ENCODE assay signal across 7 mouse cellular contexts in genomic region chr17:56035216-56035615, GRCm38 (mm10). TPM values are rescaled to one million over a fixed set of nuclear protein-coding genes. Genes with fewer than 3 reads are reported as not detected.
DNase-seq lines count a peak whose midpoint lies in the region; ATAC-seq lines count a peak whose summit lies in the region.

No protein-coding gene starts in this region.

- H3K36me3 ChIP-seq in megakaryocyte, embryonic 14.5 days (replicated peaks; ENCODE audit: low read length): peaks cover 44% of the 10 kb centered on the region
- peaks cover 28% of the 10 kb centered on the region for H3K36me3 ChIP-seq in forebrain, embryonic 14.5 days (ENCODE audit: control insufficient read depth, insufficient read depth, low read length)
- peaks cover 40% of the 10 kb centered on the region for H3K36me3 ChIP-seq in limb, embryonic 13.5 days
- H3K36me3 ChIP-seq in stomach, embryonic 15.5 days: no peaks in the 10 kb centered on the region

- H3K4me1 ChIP-seq in megakaryocyte, embryonic 14.5 days: peaks cover 70% of the 10 kb centered on the region
- peaks cover 8% of the 10 kb centered on the region; the same call in 1 of the 2 replicates for H3K4me1 ChIP-seq in forebrain, embryonic 14.5 days (ENCODE audit: control insufficient read depth, insufficient read depth, low read length)
- H3K4me1 ChIP-seq in limb, embryonic 13.5 days: peaks cover 31% of the 10 kb centered on the region
- H3K4me1 ChIP-seq in stomach, embryonic 15.5 days: peaks cover 45% of the 10 kb centered on the region

- H3K9me3 ChIP-seq in megakaryocyte, embryonic 14.5 days: no peaks in the 10 kb centered on the region
- no peaks in the 10 kb centered on the region for H3K9me3 ChIP-seq in forebrain, embryonic 14.5 days (replicated peaks; ENCODE audit: control insufficient read depth, low read length)
- no peaks in the 10 kb centered on the region for H3K9me3 ChIP-seq in limb, embryonic 13.5 days
- H3K9me3 ChIP-seq in stomach, embryonic 15.5 days: no peaks in the 10 kb centered on the region

- WGBS in forebrain, embryonic 14.5 days: 86% methylated on average over 4 of the region's 4 CpGs
- WGBS in limb, embryonic 13.5 days: 75% methylated on average over 4 of the region's 4 CpGs
- WGBS in stomach, embryonic 15.5 days: 49% methylated on average over 4 of the region's 4 CpGs

- H3K27me3 ChIP-seq in megakaryocyte, embryonic 14.5 days (replicated peaks): no peaks in the 10 kb centered on the region
- no peaks in the 10 kb centered on the region for H3K27me3 ChIP-seq in forebrain, embryonic 14.5 days (replicated peaks; ENCODE audit: control insufficient read depth, insufficient read depth, low read length)
- no peaks in the 10 kb centered on the region for H3K27me3 ChIP-seq in limb, embryonic 13.5 days
- H3K27me3 ChIP-seq in stomach, embryonic 15.5 days (replicated peaks): no peaks in the 10 kb centered on the region

- H3K27ac ChIP-seq in forebrain, embryonic 14.5 days (ENCODE audit: low read depth, low read length): no peak overlapping the region
- H3K27ac ChIP-seq in limb, embryonic 13.5 days: no peak overlapping the region
- H3K27ac ChIP-seq in stomach, embryonic 15.5 days: 0 out of 2 replicates have a peak overlapping the region, but pooled peaks have one; percentile 33

- no peak for ATAC-seq in megakaryocyte, adult 5-6 weeks (ENCODE audit: poor library complexity, severe bottlenecking)
- no peak for ATAC-seq in forebrain, embryonic 14.5 days
- ATAC-seq in limb, embryonic 13.5 days (ENCODE audit: low FRiP score, low read depth): no peak
- ATAC-seq in stomach, embryonic 15.5 days (ENCODE audit: insufficient read depth, low FRiP score, low read depth): no peak
- no peak for ATAC-seq in monocyte, adult 5-6 weeks (replicated peaks; ENCODE audit: insufficient number of reproducible peaks, low FRiP score, low TSS enrichment, poor library complexity, severe bottlenecking)

- no peak for DNase-seq in forebrain, embryonic 14.5 days (ENCODE audit: low spot score)
- DNase-seq in adrenal gland, adult 2 months: no peak

- H3K4me2 ChIP-seq in forebrain, embryonic 14.5 days (ENCODE audit: low read length): peak overlapping the region; percentile 63
- H3K4me2 ChIP-seq in limb, embryonic 13.5 days (replicated peaks): peak overlapping the region; percentile 72
- peak overlapping the region; percentile 59 for H3K4me2 ChIP-seq in stomach, embryonic 15.5 days

- peak overlapping the region; percentile 89 for H3K9ac ChIP-seq in forebrain, embryonic 14.5 days (ENCODE audit: low read length)
- peak overlapping the region; percentile 97 for H3K9ac ChIP-seq in limb, embryonic 13.5 days
- H3K9ac ChIP-seq in stomach, embryonic 15.5 days: peak overlapping the region; percentile 96; the same call in 1 of the 2 replicates

- H3K4me3 ChIP-seq in megakaryocyte, embryonic 14.5 days (replicated peaks): peak overlapping the region; percentile 99
- peak overlapping the region; percentile 89; the same call in 1 of the 2 replicates for H3K4me3 ChIP-seq in forebrain, embryonic 14.5 days (ENCODE audit: low read depth, low read length)
- H3K4me3 ChIP-seq in limb, embryonic 13.5 days: peak overlapping the region; percentile 91
- H3K4me3 ChIP-seq in stomach, embryonic 15.5 days (replicated peaks): peak overlapping the region; percentile 93

RNA-seq across cellular contexts. Expression of gene Sh3gl1, which starts 1.2 kb away (rescaled TPM):
- polyA plus RNA-seq in megakaryocyte, embryonic 14.5 days (2012; ENCODE audit: insufficient read depth, low replicate concordance): 115 and 286 TPM in 2 replicates
- 21.7 and 22.3 TPM in 2 replicates for total RNA-seq in megakaryocyte, adult 5-6 weeks (2015)
- 28.4 and 35.0 TPM in 2 replicates for total RNA-seq in megakaryocyte, adult 5-6 weeks (2017)
- 96.0 and 113 TPM in 2 replicates for polyA plus RNA-seq in forebrain, embryonic 14.5 days (2014; fragmentation: Nextera tagmentation; extraction: Ambion mirVana)
- 190 and 200 TPM in 2 replicates for polyA plus RNA-seq in limb, embryonic 13.5 days (2015; fragmentation: Nextera tagmentation; extraction: Ambion mirVana)
- polyA plus RNA-seq in stomach, embryonic 15.5 days (2015; fragmentation: Nextera tagmentation; extraction: Ambion mirVana): 136 and 142 TPM in 2 replicates
- total RNA-seq in monocyte, adult 5-6 weeks (2017): 22.4 to 35.7 TPM (median 23.4 TPM) in 3 replicates
- 10 to 100 TPM; 41.3 to 44.0 TPM for total RNA-seq in adrenal gland, adult 2 months (2021)
- 66.4 and 70.6 TPM in 2 replicates for polyA plus RNA-seq in adrenal gland, adult 2 months (2012; rRNA removed)

RNA-seq across cellular contexts. Expression of gene Chaf1a, which starts 5.0 kb away (rescaled TPM):
- polyA plus RNA-seq in megakaryocyte, embryonic 14.5 days (2012; ENCODE audit: insufficient read depth, low replicate concordance): 17.0 and 33.8 TPM in 2 replicates
- total RNA-seq in megakaryocyte, adult 5-6 weeks (2015): 8.1 and 9.6 TPM in 2 replicates
- total RNA-seq in megakaryocyte, adult 5-6 weeks (2017): 18.3 and 22.2 TPM in 2 replicates
- 6.8 and 6.9 TPM in 2 replicates for polyA plus RNA-seq in forebrain, embryonic 14.5 days (2014; fragmentation: Nextera tagmentation; extraction: Ambion mirVana)
- polyA plus RNA-seq in limb, embryonic 13.5 days (2015; fragmentation: Nextera tagmentation; extraction: Ambion mirVana): 27.4 and 29.0 TPM in 2 replicates
- polyA plus RNA-seq in stomach, embryonic 15.5 days (2015; fragmentation: Nextera tagmentation; extraction: Ambion mirVana): 21.7 and 22.4 TPM in 2 replicates
- total RNA-seq in monocyte, adult 5-6 weeks (2017): 0.64 to 4.6 TPM (median 2.1 TPM) in 3 replicates
- total RNA-seq in adrenal gland, adult 2 months (2021): 1 to 10 TPM; 1.6 to 2.5 TPM
- polyA plus RNA-seq in adrenal gland, adult 2 months (2012; rRNA removed): 1.5 and 2.0 TPM in 2 replicates

RNA-seq across cellular contexts. Expression of gene Mpnd, which starts 29.7 kb away (rescaled TPM):
- 4.4 and 22.7 TPM in 2 replicates for polyA plus RNA-seq in megakaryocyte, embryonic 14.5 days (2012; ENCODE audit: insufficient read depth, low replicate concordance)
- total RNA-seq in megakaryocyte, adult 5-6 weeks (2015): 23.2 and 28.6 TPM in 2 replicates
- total RNA-seq in megakaryocyte, adult 5-6 weeks (2017): 95.5 and 112 TPM in 2 replicates
- polyA plus RNA-seq in forebrain, embryonic 14.5 days (2014; fragmentation: Nextera tagmentation; extraction: Ambion mirVana): 170 TPM in 2 replicates
- polyA plus RNA-seq in limb, embryonic 13.5 days (2015; fragmentation: Nextera tagmentation; extraction: Ambion mirVana): 108 and 109 TPM in 2 replicates
- 89.7 and 91.8 TPM in 2 replicates for polyA plus RNA-seq in stomach, embryonic 15.5 days (2015; fragmentation: Nextera tagmentation; extraction: Ambion mirVana)
- total RNA-seq in monocyte, adult 5-6 weeks (2017): 31.5 to 106 TPM (median 82.0 TPM) in 3 replicates
- total RNA-seq in adrenal gland, adult 2 months (2021): 10 to 100 TPM; 87.3 to 90.5 TPM
- polyA plus RNA-seq in adrenal gland, adult 2 months (2012; rRNA removed): 179 and 197 TPM in 2 replicates

RNA-seq across cellular contexts. Expression of gene Stap2, which starts 29.8 kb away (rescaled TPM):
- polyA plus RNA-seq in megakaryocyte, embryonic 14.5 days (2012; ENCODE audit: insufficient read depth, low replicate concordance): 0.21 TPM in 1 of 2 replicates, not detected in the other
- total RNA-seq in megakaryocyte, adult 5-6 weeks (2015): 0.25 and 0.62 TPM in 2 replicates
- total RNA-seq in megakaryocyte, adult 5-6 weeks (2017): 0.22 and 0.24 TPM in 2 replicates
- 4.7 and 5.0 TPM in 2 replicates for polyA plus RNA-seq in forebrain, embryonic 14.5 days (2014; fragmentation: Nextera tagmentation; extraction: Ambion mirVana)
- polyA plus RNA-seq in limb, embryonic 13.5 days (2015; fragmentation: Nextera tagmentation; extraction: Ambion mirVana): 8.1 and 9.2 TPM in 2 replicates
- polyA plus RNA-seq in stomach, embryonic 15.5 days (2015; fragmentation: Nextera tagmentation; extraction: Ambion mirVana): 28.0 and 30.9 TPM in 2 replicates
- total RNA-seq in monocyte, adult 5-6 weeks (2017): 0.29 to 1.1 TPM in 2 of 3 replicates, not detected in the other
- 1 to 10 TPM; 5.6 TPM for total RNA-seq in adrenal gland, adult 2 months (2021)
- 5.2 and 8.4 TPM in 2 replicates for polyA plus RNA-seq in adrenal gland, adult 2 months (2012; rRNA removed)

RNA-seq across cellular contexts. Expression of gene Ubxn6, which starts 39.6 kb away (rescaled TPM):
- polyA plus RNA-seq in megakaryocyte, embryonic 14.5 days (2012; ENCODE audit: insufficient read depth, low replicate concordance): 75.0 and 97.7 TPM in 2 replicates
- 12.9 and 13.2 TPM in 2 replicates for total RNA-seq in megakaryocyte, adult 5-6 weeks (2015)
- 17.0 and 30.7 TPM in 2 replicates for total RNA-seq in megakaryocyte, adult 5-6 weeks (2017)
- 68.8 and 83.7 TPM in 2 replicates for polyA plus RNA-seq in forebrain, embryonic 14.5 days (2014; fragmentation: Nextera tagmentation; extraction: Ambion mirVana)
- polyA plus RNA-seq in limb, embryonic 13.5 days (2015; fragmentation: Nextera tagmentation; extraction: Ambion mirVana): 45.3 and 49.4 TPM in 2 replicates
- polyA plus RNA-seq in stomach, embryonic 15.5 days (2015; fragmentation: Nextera tagmentation; extraction: Ambion mirVana): 32.8 and 36.0 TPM in 2 replicates
- total RNA-seq in monocyte, adult 5-6 weeks (2017): 38.0 to 40.4 TPM (median 38.5 TPM) in 3 replicates
- 10 to 100 TPM; 83.2 to 83.8 TPM for total RNA-seq in adrenal gland, adult 2 months (2021)
- 67.8 and 91.2 TPM in 2 replicates for polyA plus RNA-seq in adrenal gland, adult 2 months (2012; rRNA removed)
